Mouse (Mus musculus): ENCODE measurements at regions not wholly inside any gene's neighbourhood (a gene's known extent, or its start where the extent isn't known, plus 50 kb on each side); places are given as distances from the start of the nearest gene placed in this dataset.
"Not testable (repeated sequence)": the region's sequence is repeated elsewhere in the genome, so short reads cannot be mapped to it uniquely, and the experiment has no call there.

DNA sequence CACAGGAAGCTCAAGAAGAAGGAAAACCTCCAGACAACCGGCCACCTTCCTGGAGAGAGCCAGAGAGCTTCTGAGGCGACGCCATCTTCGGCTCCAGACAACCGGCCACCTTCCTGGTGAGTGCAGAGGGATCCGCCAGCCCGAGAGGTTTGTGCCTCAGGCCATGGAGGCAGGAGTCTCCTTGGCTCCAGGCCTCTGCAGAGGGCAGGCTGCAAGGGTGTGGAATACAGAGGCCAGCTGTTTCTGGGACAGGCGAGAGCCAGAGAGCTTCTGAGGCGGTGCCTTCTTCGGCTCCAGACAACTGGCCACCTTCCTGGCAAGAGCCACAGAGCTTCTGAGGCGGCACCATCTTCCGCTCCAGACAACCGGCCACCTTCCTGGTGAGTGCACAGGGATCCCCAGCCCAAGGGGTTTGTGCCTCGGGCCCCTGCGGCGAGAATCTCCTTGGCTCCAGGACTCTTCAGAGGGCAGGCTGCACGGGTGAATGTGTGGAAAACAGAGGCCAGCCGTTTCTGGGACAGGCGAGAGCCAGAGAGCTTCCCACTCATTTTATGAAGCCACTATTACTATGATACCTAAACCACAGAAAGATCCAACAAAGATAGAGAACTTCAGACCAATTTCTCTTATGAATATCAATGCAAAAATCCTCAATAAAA is 441.4 kb downstream of the Arl6ip6 start:
- not testable (repeated sequence) for DNase-seq

DNA sequence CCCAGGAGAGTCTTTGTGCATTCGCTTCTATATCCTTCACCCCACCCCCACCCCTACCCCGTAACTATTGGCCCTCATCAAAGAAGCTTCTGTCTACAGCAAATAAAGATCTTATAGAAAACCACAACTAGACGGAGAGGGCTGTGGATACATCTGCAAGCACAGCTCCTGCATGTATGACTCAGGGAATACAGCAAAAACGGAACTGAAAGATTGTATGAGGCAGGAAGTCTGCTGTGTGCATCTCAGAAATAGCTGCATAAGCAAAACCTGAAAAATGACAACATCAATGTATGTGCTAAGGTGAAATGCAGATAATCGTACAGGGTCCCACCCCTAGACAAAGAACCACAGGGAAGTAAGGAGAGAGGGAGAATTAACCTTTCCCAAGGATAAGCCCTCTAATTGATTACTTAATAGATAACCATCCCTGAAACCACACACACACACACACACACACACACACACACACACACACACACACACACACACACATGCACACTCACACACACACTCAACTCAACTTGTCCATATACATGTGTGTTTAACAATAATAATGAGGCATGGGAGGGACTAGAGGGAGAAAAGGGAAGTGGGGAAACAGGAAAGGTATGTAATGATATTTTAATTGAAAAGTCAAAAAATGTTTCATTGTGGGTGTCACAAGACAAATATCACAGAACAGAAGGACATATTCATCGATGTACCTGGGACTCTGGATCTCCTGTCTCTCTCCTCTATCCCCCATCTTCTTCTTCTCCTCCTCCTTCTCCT is 416.6 kb downstream of the Rprm start:
- DNase-seq = no peak

DNA sequence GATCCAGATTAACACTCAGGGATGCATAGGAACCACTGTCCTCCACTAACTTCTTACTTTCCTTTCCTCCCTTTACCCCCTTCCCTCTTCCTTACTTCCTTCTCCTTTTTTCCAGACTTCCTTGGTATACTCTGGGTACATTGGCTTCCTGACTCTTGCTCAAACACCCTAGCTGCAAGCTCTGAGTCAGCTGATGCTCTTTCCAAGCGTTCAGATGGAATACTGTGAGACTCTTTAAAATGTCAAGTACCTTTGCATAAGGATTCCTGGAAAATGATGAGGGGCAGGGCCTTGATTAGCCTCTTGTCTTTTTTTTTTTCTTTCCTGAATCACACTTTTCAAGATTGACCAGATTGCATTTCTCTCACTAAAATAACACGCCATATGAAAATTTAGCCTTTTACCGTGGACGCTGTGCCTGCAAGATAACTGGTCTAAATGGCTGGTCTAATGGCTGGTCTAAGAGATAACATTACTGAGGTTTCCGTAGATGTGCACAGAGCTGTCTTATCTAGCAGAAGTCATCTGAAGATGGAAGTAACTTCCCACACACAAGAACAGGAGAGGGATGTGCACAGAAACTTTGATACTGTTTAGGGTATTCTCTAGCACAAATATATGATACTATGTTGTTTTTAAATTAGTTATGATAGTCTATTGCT is 404.9 kb downstream of the Rprm start:
- no peak for DNase-seq

DNA sequence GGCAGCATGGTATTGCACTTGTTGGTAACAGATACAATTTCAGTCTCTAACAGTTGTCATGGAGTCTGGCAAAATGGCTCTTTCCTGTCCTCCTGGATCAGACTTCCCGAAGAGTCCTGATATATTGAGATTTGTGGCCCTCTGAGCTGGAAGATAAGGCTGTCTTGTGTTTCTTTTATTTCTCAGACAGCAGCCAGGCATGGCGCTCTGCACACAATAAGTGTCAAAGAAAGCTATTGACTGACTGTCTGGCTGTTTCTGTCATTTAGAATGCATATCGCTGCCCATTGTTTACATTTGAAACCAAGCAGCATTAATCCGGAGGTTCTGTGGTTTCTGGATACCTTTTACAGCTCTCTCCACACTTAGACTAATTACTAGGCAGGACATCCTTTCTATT is 402.8 kb downstream of the Rprm start:
- no peak for DNase-seq

DNA sequence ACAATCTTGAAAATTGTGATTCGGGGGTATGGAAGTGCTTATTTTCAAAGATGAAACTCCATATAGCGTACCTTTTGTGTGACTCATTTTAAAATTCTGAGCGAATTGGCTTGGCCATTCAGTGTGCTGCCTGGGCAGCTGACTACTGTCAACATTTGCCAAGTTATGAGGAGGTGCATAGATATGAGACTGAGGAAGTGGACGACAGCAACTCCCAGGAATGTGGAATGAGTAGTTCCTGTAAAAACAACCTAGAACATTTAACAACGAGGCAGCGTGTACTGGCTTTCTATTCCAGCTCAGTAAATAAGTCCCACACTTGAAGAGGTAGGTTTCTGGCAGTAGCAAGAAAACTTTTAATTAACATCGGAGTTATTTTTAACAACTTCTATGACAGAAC is 398.1 kb downstream of the Rprm start:
- no peak for DNase-seq

DNA sequence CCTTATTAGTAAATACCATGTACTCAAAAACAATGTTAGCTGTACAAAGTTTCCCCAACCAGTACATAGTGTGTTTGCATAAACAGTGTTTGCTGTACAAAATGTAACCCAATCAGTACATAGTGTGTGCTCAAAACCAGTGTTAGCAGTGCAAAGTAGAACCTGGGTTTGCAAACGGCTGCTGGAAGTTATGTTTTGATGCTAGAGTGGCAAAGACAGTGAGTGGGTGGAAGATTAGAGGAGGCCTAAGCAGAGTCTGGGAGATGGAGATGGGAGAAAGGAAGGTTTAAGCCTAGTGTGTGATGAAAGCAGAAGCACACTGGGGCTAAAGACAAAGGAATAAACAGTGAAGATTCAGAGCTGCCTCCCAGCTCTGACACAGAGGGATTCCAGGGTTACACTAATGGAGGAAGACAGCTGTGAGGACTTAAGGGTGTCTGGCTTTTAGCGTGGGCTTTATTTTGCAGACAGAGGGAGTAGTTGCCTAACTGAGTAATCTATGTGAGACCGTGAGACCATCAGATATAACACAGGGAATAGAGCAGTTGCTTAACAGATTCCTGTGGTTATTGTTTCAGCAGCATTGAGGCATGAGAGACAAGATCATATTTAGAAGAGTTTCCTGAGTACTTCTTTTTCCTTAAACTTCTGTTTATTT is 396.0 kb downstream of the Rprm start:
- DNase-seq = no peak

DNA sequence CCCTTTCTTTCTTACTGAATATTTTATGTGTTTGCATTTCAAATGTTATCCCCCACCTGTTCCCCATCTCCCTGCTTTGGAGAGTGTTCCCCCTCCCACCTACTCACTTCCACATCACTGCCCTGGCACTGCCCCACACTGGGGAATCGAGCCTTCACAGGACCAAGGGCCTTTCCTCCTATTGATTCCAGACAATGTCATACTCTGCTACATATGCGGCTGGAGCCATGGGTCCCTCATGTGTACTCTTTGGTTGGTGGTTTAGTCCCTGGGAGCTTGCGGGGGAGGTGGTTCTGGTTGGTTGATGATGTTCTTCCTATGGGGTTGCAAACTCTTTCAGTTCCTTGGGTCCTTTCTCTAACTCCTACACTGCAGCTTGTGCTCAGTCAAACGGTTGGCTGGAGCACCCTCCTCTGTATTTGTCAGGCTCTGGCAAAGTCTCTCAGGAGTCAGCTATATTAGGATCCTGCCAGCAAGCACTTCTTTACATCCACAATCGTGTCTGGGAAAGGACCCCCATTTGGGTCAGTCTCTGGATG is 393.7 kb downstream of the Rprm start:
- no peak for DNase-seq

DNA sequence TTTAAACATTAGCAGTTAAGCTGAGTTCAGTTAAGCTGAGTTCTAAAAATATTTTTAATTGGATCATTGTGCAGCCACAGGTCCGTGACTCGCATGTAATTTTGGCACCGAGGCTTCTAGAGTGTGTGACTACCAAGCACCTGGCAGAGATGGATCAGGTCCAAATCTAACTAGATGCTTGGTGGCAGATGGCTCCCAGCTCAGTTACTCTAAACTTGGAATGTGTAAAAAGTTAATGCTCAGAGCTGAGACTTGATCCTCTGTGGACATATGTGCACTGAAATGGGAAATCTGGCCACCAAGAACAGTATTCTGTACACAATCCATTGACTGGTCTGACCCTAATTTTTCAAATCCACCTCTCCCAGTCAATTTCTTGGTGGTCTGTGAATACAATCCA is 374.1 kb downstream of the Rprm start:
- DNase-seq = peak; percentile 56 to 63

DNA sequence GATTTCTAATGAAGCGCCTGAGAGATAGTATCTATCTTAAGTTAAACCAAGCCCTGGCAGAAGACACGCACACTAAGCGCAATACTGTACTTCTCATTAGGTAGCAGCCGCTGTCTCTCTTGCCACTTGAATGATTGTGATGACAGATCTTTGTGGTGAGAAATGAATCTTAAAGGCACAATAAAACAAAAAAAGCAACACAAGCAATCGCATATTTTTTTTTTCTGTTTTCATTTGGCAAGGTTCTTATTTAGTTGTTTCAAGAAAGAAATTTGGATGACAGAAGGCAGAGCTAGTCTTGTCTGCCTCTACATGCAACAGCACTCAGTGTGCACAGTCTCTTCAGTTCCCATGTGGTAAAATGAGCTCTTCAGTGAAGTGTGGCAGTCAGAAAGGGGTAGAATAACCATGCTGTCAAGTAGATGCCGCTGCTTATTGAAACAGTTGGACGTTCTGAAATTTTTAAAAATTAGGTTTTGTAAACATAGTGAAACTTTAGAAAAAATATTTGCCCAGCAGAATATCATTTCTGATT is 372.2 kb downstream of the Rprm start:
- DNase-seq = no peak

DNA sequence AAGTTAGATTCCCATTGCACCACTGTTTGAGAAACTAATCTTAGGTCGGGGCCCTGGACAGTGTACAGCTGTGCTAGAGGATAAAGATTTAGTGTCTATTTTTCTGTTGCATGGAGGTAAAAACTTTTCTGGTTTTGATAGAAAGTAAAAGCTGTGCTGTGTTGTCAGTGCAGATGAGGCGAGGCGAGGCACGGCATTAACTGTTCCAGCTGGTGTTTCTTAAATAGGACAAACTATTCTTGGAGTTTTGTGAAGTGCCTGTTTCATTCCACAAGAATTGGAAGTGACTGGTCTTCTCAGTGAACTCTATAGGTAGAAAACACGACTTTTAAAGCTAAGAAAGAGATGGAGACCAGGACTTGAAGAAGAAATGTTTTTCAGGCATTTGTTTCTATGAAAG is 370.3 kb downstream of the Rprm start:
- no peak for DNase-seq

DNA sequence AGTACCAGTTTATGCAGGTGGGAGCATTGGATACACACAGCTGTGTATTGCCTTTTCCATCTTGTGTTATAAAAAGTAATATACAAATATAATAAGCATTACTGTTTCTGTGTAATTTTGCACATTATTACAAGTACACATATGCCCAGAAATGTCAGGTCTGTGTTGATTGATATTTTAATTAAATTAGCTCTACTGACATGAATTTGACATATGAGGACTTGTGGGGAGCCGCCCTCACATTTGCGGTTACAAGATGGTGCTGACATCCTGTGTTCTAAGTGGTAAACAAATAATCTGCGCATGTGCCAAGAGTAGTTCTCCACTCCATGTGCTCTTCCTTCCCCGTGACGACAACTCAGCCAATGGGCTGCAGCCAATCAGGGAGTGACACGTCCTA is 362.1 kb downstream of the Rprm start:
- no peak for DNase-seq

DNA sequence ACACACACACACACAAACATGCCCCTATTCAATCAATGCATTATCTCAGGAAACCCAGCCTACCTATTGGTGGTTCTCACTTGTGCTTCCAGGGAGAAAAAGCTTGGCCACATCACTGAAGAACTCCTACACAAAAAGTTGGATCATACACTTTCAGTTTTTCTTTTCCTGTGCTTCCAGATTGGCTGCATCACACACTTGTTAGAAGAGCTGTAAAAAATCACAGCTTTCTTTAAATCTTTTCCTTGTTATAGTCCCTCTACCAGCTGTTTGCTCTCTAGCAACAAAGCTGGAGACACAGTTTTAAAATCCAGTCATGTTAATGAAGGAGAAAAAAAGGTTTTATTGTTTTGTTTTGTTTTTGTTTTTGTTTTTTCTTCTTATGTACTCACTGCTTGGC is 356.7 kb downstream of the Rprm start:
- no peak for DNase-seq

DNA sequence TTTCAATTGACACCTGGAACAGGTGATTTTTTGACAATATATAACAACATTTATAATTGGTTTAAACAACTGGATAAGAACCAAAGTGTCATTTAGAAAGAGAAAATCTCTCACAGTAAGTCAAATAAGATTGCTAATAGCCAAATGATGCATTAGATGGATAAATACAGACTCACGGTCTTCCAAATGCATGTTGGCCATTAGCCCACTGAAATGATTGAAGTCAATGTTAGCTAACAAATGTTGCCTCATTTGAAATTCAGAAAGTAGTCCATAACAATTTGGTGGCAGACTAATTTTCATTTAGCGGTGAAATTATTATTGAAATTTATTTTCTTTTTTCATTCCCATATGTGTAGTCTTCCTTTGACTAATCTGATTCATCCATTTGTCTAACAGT is 354.9 kb downstream of the Rprm start:
- no peak for DNase-seq

DNA sequence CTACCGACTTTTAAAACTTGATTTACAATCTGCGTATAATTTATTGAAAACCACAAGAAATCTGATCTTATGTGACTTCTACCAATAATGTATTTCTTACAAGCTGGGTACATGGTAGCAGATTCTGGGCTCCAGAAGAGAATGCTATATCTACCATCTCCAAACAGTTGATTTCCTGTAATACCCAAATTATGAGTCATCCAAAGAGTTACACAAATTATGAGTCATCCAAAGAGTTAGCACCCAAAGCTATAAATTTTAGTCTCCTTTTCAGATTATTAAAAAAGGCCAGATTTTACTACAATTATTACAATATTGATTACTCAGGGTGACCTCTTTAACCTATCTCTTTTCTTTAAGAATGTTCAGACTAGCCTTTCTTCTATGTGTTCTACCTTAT is 321.9 kb downstream of the Rprm start:
- DNase-seq = no peak

DNA sequence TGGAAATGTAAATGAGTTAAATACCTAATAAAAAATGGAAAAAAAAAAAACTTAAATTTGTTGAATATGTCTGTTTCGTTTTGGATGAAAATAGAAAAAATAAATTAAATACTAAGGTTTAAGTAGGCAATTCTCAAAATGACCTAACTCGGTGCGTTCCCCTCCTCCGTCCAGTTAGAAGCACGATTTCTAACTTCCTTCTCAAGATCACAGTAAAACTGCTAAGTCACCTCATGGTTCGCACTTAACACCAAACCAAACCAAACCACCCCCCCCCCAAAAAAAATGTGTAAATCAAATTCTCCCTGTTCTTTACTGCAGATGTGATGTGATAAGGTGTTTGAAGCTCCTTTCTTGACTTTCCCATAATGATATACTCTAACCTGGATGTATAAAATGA is 303.3 kb downstream of the Rprm start:
- not testable (repeated sequence) for DNase-seq

DNA sequence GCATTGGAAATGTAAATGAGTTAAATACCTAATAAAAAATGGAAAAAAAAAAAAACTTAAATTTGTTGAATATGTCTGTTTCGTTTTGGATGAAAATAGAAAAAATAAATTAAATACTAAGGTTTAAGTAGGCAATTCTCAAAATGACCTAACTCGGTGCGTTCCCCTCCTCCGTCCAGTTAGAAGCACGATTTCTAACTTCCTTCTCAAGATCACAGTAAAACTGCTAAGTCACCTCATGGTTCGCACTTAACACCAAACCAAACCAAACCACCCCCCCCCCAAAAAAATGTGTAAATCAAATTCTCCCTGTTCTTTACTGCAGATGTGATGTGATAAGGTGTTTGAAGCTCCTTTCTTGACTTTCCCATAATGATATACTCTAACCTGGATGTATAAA is 296.8 kb downstream of the Rprm start:
- not testable (repeated sequence) for DNase-seq

DNA sequence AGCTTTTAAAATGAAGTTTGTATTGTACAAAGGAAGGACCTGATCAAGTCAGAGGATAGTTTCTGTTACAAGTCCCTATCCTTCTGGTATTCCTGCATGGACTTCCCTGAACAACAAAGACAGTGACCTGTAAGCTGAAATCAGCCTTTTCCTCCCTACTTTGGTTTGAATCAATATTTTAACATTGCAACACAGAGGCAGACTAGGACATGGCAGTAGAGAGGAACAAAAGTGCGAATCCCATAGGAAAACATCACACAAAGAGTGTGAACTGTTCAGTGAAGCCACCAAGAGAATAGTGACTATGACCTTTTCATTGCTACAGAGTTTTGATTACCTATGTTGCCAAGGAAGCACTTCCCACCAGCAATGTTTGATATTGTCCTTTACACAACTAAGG is 288.7 kb downstream of the Rprm start:
- DNase-seq = no peak

DNA sequence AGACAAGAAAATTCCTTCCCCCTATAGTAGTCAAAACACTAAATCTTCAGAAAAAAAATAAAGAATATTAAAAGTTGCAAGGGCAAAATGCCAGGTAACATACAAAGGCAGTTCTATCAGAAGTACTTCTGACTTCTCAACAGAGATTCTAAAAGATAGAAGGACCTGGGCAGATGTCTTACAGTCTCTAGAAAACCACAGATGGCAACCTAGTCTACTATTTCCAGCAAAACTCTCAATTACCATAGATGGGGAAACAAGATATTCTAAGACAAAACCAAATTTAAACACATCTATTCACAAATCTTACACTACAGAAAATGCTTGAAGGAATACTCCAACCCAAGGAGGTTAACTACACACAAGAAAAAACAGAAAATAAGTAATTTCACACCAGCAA is 281.7 kb downstream of the Rprm start:
- DNase-seq = no peak

DNA sequence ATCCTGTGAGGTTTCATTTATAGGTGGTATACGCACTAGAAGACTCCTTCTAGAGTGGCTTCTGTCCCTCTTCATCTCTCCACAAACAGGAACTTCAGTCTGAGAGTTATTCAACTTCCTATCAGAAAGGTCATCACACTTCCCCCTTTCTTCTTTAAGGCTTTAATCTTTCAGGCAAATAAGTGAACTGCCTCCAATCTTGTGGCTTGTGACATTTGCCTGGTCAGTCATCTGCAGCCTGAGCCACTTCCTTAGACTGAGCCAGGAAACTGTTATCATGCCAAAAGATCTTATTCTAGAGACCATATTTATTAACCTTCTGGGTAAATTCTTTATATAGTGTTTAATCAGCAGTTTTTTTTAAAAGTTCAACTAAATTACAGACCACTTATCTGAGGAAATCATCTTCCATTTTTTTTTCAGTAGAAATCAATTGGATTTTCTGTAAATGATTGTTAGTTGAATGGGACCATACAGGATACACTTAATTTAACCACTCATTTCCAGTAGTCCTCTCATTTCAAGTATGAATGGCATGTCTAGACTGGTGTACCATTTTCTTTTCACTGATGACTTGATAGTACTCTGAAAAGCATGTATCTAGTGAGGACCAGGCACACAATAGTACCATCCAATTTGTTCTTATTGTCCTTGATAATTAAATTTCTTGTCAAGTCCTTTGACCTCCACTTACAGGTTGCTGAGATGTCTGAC is 234.4 kb downstream of the Rprm start:
- no peak for DNase-seq
